ENCODE assay signal across 9 mouse cellular contexts in genomic region chr13:21996840-21997185, GRCm38 (mm10). TPM values are rescaled to one million over a fixed set of nuclear protein-coding genes. Genes with fewer than 3 reads are reported as not detected.
A peak's percentile ranks its signal among the peaks of the same experiment; 100 is the strongest.
DNase-seq lines count a peak whose midpoint lies in the region; ATAC-seq and TF ChIP-seq lines count a peak whose summit lies in the region.
"Had no signal": no experiment of that assay in that cellular context is flagged by ENCODE, and none has a peak within 500 bp of the region (broad histone marks: within the 10 kb centered on the region; RNA-seq: fewer than 3 reads in every experiment).

No protein-coding gene starts in this region.

- H3K4me3 ChIP-seq in erythroblast, embryonic 14.5 days (replicated peaks) = peak overlapping the region; percentile 44
- H3K4me3 ChIP-seq in C2C12 (ENCODE audit: insufficient read depth, poor library complexity, severe bottlenecking) = peak overlapping the region; percentile 28
- H3K4me3 ChIP-seq in forebrain, embryonic 15.5 days = peak overlapping the region; percentile 9
- peak overlapping the region; percentile 35 to 55 for H3K4me3 ChIP-seq in liver, embryonic 14.5 days (ENCODE audit: insufficient read depth in 1 of 2, low read depth in 2 of 2, low read length in 2 of 2)

- H3K9ac ChIP-seq in forebrain, embryonic 15.5 days (replicated peaks) = no peak overlapping the region
- H3K9ac ChIP-seq in liver, embryonic 14.5 days (replicated peaks) = no peak overlapping the region

- H3K27me3 ChIP-seq in erythroblast, embryonic 14.5 days (ENCODE audit: control insufficient read depth) = peaks cover 90% of the 10 kb centered on the region
- no peaks in the 10 kb centered on the region for H3K27me3 ChIP-seq in C2C12 (ENCODE audit: control insufficient read depth, insufficient read depth, insufficient read length)
- peaks cover 83% of the 10 kb centered on the region for H3K27me3 ChIP-seq in forebrain, embryonic 15.5 days
- peaks cover 59% of the 10 kb centered on the region for H3K27me3 ChIP-seq in liver, embryonic 14.5 days (ENCODE audit: control insufficient read depth, insufficient read depth, low read length)

- peaks cover 26% of the 10 kb centered on the region for H3K4me1 ChIP-seq in erythroblast, embryonic 14.5 days (ENCODE audit: control insufficient read depth)
- peaks cover 19% of the 10 kb centered on the region for H3K4me1 ChIP-seq in forebrain, embryonic 15.5 days
- peaks cover 0 to 25% of the 10 kb centered on the region in 2 experiments; a peak in 3 of 4 replicates for H3K4me1 ChIP-seq in liver, embryonic 14.5 days (replicated peaks; ENCODE audit: control insufficient read depth in 2 of 2, insufficient read depth in 2 of 2, low read length in 1 of 2)

- ATAC-seq in erythroblast, adult 5-6 weeks (replicated peaks; ENCODE audit: low FRiP score, poor library complexity, severe bottlenecking) = no peak
- no peak for ATAC-seq in forebrain, embryonic 15.5 days (replicated peaks)
- no peak for ATAC-seq in liver, embryonic 14.5 days (ENCODE audit: insufficient read depth)

- H3ac ChIP-seq in C2C12 (ENCODE audit: control insufficient read depth, insufficient read length, low read depth) = no peak overlapping the region

- no peak overlapping the region for H3K27ac ChIP-seq in forebrain, embryonic 15.5 days (replicated peaks)
- no peak overlapping the region for H3K27ac ChIP-seq in liver, embryonic 14.5 days

- peaks cover 2% of the 10 kb centered on the region; the same call in 1 of the 2 replicates for H3K9me3 ChIP-seq in erythroblast, embryonic 14.5 days (ENCODE audit: control insufficient read depth, low read length)
- H3K9me3 ChIP-seq in forebrain, embryonic 15.5 days = no peaks in the 10 kb centered on the region
- H3K9me3 ChIP-seq in liver, embryonic 14.5 days (ENCODE audit: control insufficient read depth, low read length) = no peaks in the 10 kb centered on the region

- no peaks in the 10 kb centered on the region for H3K79me3 ChIP-seq in C2C12 (ENCODE audit: low read depth)

- WGBS in forebrain, embryonic 15.5 days = under 1% methylated on average over 13 of the region's 13 CpGs
- WGBS in liver, embryonic 14.5 days (ENCODE audit: insufficient replicate concordance) = 1% methylated on average over 13 of the region's 13 CpGs

- peak overlapping the region; percentile 20 for H3K4me2 ChIP-seq in forebrain, embryonic 15.5 days (replicated peaks)
- peak overlapping the region; percentile 74 for H3K4me2 ChIP-seq in liver, embryonic 14.5 days (ENCODE audit: low read depth)

- TF ChIP-seq CTCF in C2C12 (IDR thresholded peaks at IDR 0.05; ENCODE audit: control insufficient read depth, insufficient read depth, insufficient read length) = no peak
- TF ChIP-seq CTCF in liver, embryonic 14.5 days (IDR thresholded peaks at IDR 0.05; ENCODE audit: low read depth) = no peak

- no peak for TF ChIP-seq EP300 in liver, embryonic 14.5 days (IDR thresholded peaks at IDR 0.05; ENCODE audit: low read depth)

- DNase-seq in liver, embryonic 14.5 days (ENCODE audit: low read depth in 3 of 3, low spot score in 3 of 3) = no peak
- DNase-seq in adrenal gland, adult 2 months = no peak
- no peak for DNase-seq in gastrocnemius, postnatal 4 days (ENCODE audit: low spot score in 2 of 2)
- DNase-seq in layer of hippocampus, postnatal 14 days (ENCODE audit: low spot score in 2 of 2) = no peak
- DNase-seq: spleen, adult 18-20 months had no signal

- no peaks in the 10 kb centered on the region for H3K36me3 ChIP-seq in erythroblast, embryonic 14.5 days (ENCODE audit: control insufficient read depth)
- no peaks in the 10 kb centered on the region for H3K36me3 ChIP-seq in C2C12 (ENCODE audit: control insufficient read depth, insufficient read depth)
- H3K36me3 ChIP-seq in forebrain, embryonic 15.5 days = no peaks in the 10 kb centered on the region
- H3K36me3 ChIP-seq in liver, embryonic 14.5 days (replicated peaks; ENCODE audit: control insufficient read depth, insufficient read depth, low read depth) = no peaks in the 10 kb centered on the region

- H3K79me2 ChIP-seq in C2C12 (ENCODE audit: control insufficient read depth, insufficient read depth) = no peaks in the 10 kb centered on the region

TF ChIP-seq in C2C12, 6 proteins besides CTCF, POLR2A, EP300 and RAD21:
- TF ChIP-seq FOSL1 (IDR thresholded peaks at IDR 0.05; ENCODE audit: insufficient read depth, low read length, poor library complexity, severe bottlenecking) (no peak), CEBPB (IDR thresholded peaks at IDR 0.05; ENCODE audit: low read depth) (no peak), MAX (IDR thresholded peaks at IDR 0.05) (no peak), USF1 (IDR thresholded peaks at IDR 0.05; ENCODE audit: low read depth) (no peak), MYOG (IDR thresholded peaks at IDR 0.05; ENCODE audit: control insufficient read depth, extremely low read depth, insufficient read length) (no peak), MYOD1 (IDR thresholded peaks at IDR 0.05; ENCODE audit: control insufficient read depth, insufficient read length, low read depth) (no peak)

RNA-seq across cellular contexts. Expression of gene Prss16, which starts 12.7 kb away (rescaled TPM):
- not detected in 2 replicates for polyA plus RNA-seq in erythroblast, embryonic 14.5 days (2012)
- total RNA-seq in erythroblast, adult 5-6 weeks (2015; ENCODE audit: low replicate concordance) = 2.7 and 6.3 TPM in 2 replicates
- total RNA-seq in erythroblast, adult 5-6 weeks (2017; ENCODE audit: low replicate concordance) = 1.8 and 2.2 TPM in 2 replicates
- 1.1 TPM for polyA plus RNA-seq in C2C12 (2012; fragmentation: generic; extraction: Trizol)
- 0.14 TPM in 1 of 2 replicates, not detected in the other for polyA plus RNA-seq in forebrain, embryonic 15.5 days (2015; fragmentation: Nextera tagmentation; extraction: Ambion mirVana)
- polyA plus RNA-seq in liver, embryonic 14.5 days (2012; rRNA removed) = 0.23 and 0.34 TPM in 2 replicates
- 0.33 and 0.39 TPM in 2 replicates for polyA plus RNA-seq in liver, embryonic 14.5 days (2014; fragmentation: Nextera tagmentation; extraction: Ambion mirVana)
- under 1 TPM in 1 of 2 experiments, not detected in 1; 0.61 TPM for total RNA-seq in adrenal gland, adult 2 months (2021)
- polyA plus RNA-seq in adrenal gland, adult 2 months (2012; rRNA removed) = 0.35 and 1.0 TPM in 2 replicates
- total RNA-seq in gastrocnemius, postnatal 4 days (2021) = under 1 TPM; 0.20 to 0.21 TPM
- under 1 TPM in 1 of 2 experiments, not detected in 1; 0.46 TPM for total RNA-seq in layer of hippocampus, postnatal 14 days (2021)

RNA-seq across cellular contexts. Expression of gene Pom121l2, which starts 15.8 kb away (rescaled TPM):
- not detected in 2 replicates for polyA plus RNA-seq in erythroblast, embryonic 14.5 days (2012)
- total RNA-seq in erythroblast, adult 5-6 weeks (2015; ENCODE audit: low replicate concordance) = not detected in 2 replicates
- not detected in 2 replicates for total RNA-seq in erythroblast, adult 5-6 weeks (2017; ENCODE audit: low replicate concordance)
- polyA plus RNA-seq in C2C12 (2012; fragmentation: generic; extraction: Trizol) = not detected
- polyA plus RNA-seq in forebrain, embryonic 15.5 days (2015; fragmentation: Nextera tagmentation; extraction: Ambion mirVana) = not detected in 2 replicates
- polyA plus RNA-seq in liver, embryonic 14.5 days (2012; rRNA removed) = not detected in 2 replicates
- polyA plus RNA-seq in liver, embryonic 14.5 days (2014; fragmentation: Nextera tagmentation; extraction: Ambion mirVana) = not detected in 2 replicates
- not detected for total RNA-seq in adrenal gland, adult 2 months (2021)
- polyA plus RNA-seq in adrenal gland, adult 2 months (2012; rRNA removed) = not detected in 2 replicates
- not detected for total RNA-seq in gastrocnemius, postnatal 4 days (2021)
- total RNA-seq in layer of hippocampus, postnatal 14 days (2021) = under 1 TPM in 1 of 2 experiments, not detected in 1; 0.19 TPM

RNA-seq across cellular contexts. Expression of gene Hist1h2ah, which starts 38.6 kb away (rescaled TPM):
- 105 and 181 TPM in 2 replicates for polyA plus RNA-seq in erythroblast, embryonic 14.5 days (2012)
- 2.5 TPM in 1 of 2 replicates, not detected in the other for total RNA-seq in erythroblast, adult 5-6 weeks (2015; ENCODE audit: low replicate concordance)
- total RNA-seq in erythroblast, adult 5-6 weeks (2017; ENCODE audit: low replicate concordance) = 462 and 930 TPM in 2 replicates
- polyA plus RNA-seq in C2C12 (2012; fragmentation: generic; extraction: Trizol) = 9.5 TPM
- 2.5 and 9.8 TPM in 2 replicates for polyA plus RNA-seq in forebrain, embryonic 15.5 days (2015; fragmentation: Nextera tagmentation; extraction: Ambion mirVana)
- polyA plus RNA-seq in liver, embryonic 14.5 days (2012; rRNA removed) = 8.7 and 17.9 TPM in 2 replicates
- polyA plus RNA-seq in liver, embryonic 14.5 days (2014; fragmentation: Nextera tagmentation; extraction: Ambion mirVana) = 12.0 TPM in 2 replicates
- 10 to 100 TPM; 14.2 to 18.9 TPM for total RNA-seq in adrenal gland, adult 2 months (2021)
- 1.0 and 16.0 TPM in 2 replicates for polyA plus RNA-seq in adrenal gland, adult 2 months (2012; rRNA removed)
- total RNA-seq in gastrocnemius, postnatal 4 days (2021) = 100 to 1,000 TPM; 276 to 360 TPM
- 10 to 100 TPM; 60.0 to 62.5 TPM for total RNA-seq in layer of hippocampus, postnatal 14 days (2021)

RNA-seq across cellular contexts. Expression of gene Hist1h2bk, which starts 38.9 kb away (rescaled TPM):
- polyA plus RNA-seq in erythroblast, embryonic 14.5 days (2012) = 6.1 and 13.9 TPM in 2 replicates
- total RNA-seq in erythroblast, adult 5-6 weeks (2015; ENCODE audit: low replicate concordance) = 14.6 and 64.4 TPM in 2 replicates
- 627 and 660 TPM in 2 replicates for total RNA-seq in erythroblast, adult 5-6 weeks (2017; ENCODE audit: low replicate concordance)
- 12.8 TPM for polyA plus RNA-seq in C2C12 (2012; fragmentation: generic; extraction: Trizol)
- polyA plus RNA-seq in forebrain, embryonic 15.5 days (2015; fragmentation: Nextera tagmentation; extraction: Ambion mirVana) = 4.5 and 4.6 TPM in 2 replicates
- polyA plus RNA-seq in liver, embryonic 14.5 days (2012; rRNA removed) = 17.7 and 25.1 TPM in 2 replicates
- polyA plus RNA-seq in liver, embryonic 14.5 days (2014; fragmentation: Nextera tagmentation; extraction: Ambion mirVana) = 1.0 and 3.1 TPM in 2 replicates
- 10 to 100 TPM; 27.4 to 48.0 TPM for total RNA-seq in adrenal gland, adult 2 months (2021)
- polyA plus RNA-seq in adrenal gland, adult 2 months (2012; rRNA removed) = 1.9 and 3.2 TPM in 2 replicates
- total RNA-seq in gastrocnemius, postnatal 4 days (2021) = 100 to 1,000 TPM; 393 to 555 TPM
- total RNA-seq in layer of hippocampus, postnatal 14 days (2021) = 10 to 100 TPM; 22.2 to 42.1 TPM

RNA-seq across cellular contexts. Expression of gene Hist1h4i, which starts 44.3 kb away (rescaled TPM):
- polyA plus RNA-seq in erythroblast, embryonic 14.5 days (2012) = 24.7 and 42.0 TPM in 2 replicates
- total RNA-seq in erythroblast, adult 5-6 weeks (2015; ENCODE audit: low replicate concordance) = 32.4 and 38.2 TPM in 2 replicates
- total RNA-seq in erythroblast, adult 5-6 weeks (2017; ENCODE audit: low replicate concordance) = 129 and 151 TPM in 2 replicates
- polyA plus RNA-seq in C2C12 (2012; fragmentation: generic; extraction: Trizol) = 31.8 TPM
- polyA plus RNA-seq in forebrain, embryonic 15.5 days (2015; fragmentation: Nextera tagmentation; extraction: Ambion mirVana) = 16.9 and 19.2 TPM in 2 replicates
- polyA plus RNA-seq in liver, embryonic 14.5 days (2012; rRNA removed) = 66.4 and 87.2 TPM in 2 replicates
- 36.5 and 47.8 TPM in 2 replicates for polyA plus RNA-seq in liver, embryonic 14.5 days (2014; fragmentation: Nextera tagmentation; extraction: Ambion mirVana)
- total RNA-seq in adrenal gland, adult 2 months (2021) = 10 to 100 TPM; 48.5 to 52.2 TPM
- polyA plus RNA-seq in adrenal gland, adult 2 months (2012; rRNA removed) = 11.4 and 12.7 TPM in 2 replicates
- total RNA-seq in gastrocnemius, postnatal 4 days (2021) = 100 to 1,000 TPM; 143 to 189 TPM
- 10 to 100 TPM; 42.3 to 60.3 TPM for total RNA-seq in layer of hippocampus, postnatal 14 days (2021)
